In the genomic region with DNA sequence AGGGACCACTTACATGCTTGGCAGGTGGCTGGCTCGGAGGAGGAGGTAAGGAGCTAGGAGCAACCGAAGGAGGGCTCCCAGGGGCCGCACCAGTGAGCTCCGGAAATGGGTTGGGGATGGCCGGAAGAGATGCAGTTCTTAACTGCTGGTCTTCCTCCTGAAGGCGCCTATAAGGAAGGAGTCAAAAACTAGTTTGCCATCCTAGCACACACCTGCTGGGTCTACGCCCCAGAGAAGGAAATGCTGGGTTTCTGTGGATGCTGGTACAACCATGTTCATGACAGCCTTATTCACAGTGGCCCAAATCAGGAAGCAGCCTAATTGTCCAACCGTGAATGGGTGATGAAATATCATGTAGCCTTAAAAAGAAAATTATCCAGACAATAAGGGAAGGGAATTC, we compare ENCODE assay signal across 30 mouse cellular contexts.
DNase-seq lines count a peak whose midpoint lies in the region; ATAC-seq lines count a peak whose summit lies in the region.
"Had no signal": no experiment of that assay in that cellular context is flagged by ENCODE, and none has a peak within 500 bp of the region (broad histone marks: within the 10 kb centered on the region; RNA-seq: fewer than 3 reads in every experiment).

No protein-coding gene starts in this region.

- no peak for ATAC-seq in heart, embryonic 11.5 days (replicated peaks; ENCODE audit: insufficient number of reproducible peaks, low FRiP score, low TSS enrichment)
- no peak for ATAC-seq in limb, embryonic 15.5 days (ENCODE audit: insufficient number of reproducible peaks, low FRiP score, low TSS enrichment, low read depth)
- peak; percentile 42 for ATAC-seq in granulocyte monocyte progenitor cell, adult 5-6 weeks (replicated peaks; ENCODE audit: poor library complexity, severe bottlenecking)
- no peak for ATAC-seq in stomach, embryonic 16.5 days (ENCODE audit: insufficient read depth, low FRiP score)
- ATAC-seq: activated CD4-positive, CD25-positive, alpha-beta regulatory T cell, adult 4 months; forebrain, embryonic 15.5 days; hindbrain, postnatal 0 days; midbrain, embryonic 16.5 days had no signal

- DNase-seq in heart, postnatal 36 days = no peak
- no peak for DNase-seq in limb, embryonic 10.5 days (ENCODE audit: low spot score)
- DNase-seq in hindbrain, embryonic 10.5 days (ENCODE audit: low spot score) = no peak
- DNase-seq: adrenal gland, adult 8-10 months; cerebellum, adult 11-12 months; cerebellum, postnatal 25 days; embryo, embryonic 11 days; gastrocnemius, postnatal 10 days; kidney, adult 11 months; kidney, postnatal 36 days; layer of hippocampus, postnatal 36 days; lung, postnatal 10 days; retina, postnatal 1 day; right cerebral cortex, postnatal 25 days; spleen, adult 18-20 months; thymus, postnatal 25 days had no signal

- H3K4me1 ChIP-seq in heart, embryonic 11.5 days (ENCODE audit: control insufficient read depth, insufficient read depth, low read length) = peaks cover 64% of the 10 kb centered on the region
- peaks cover 38% of the 10 kb centered on the region for H3K4me1 ChIP-seq in limb, embryonic 15.5 days
- H3K4me1 ChIP-seq in limb, embryonic 10.5 days = peaks cover 18% of the 10 kb centered on the region
- H3K4me1 ChIP-seq in stomach, embryonic 16.5 days (ENCODE audit: control insufficient read depth, insufficient read depth, low read length) = peaks cover 25% of the 10 kb centered on the region
- peaks cover 26% of the 10 kb centered on the region for H3K4me1 ChIP-seq in hindbrain, embryonic 10.5 days (replicated peaks)
- H3K4me1 ChIP-seq: forebrain, embryonic 15.5 days had no signal

- no peak overlapping the region for H3K4me3 ChIP-seq in heart, embryonic 11.5 days (ENCODE audit: low read depth, low read length)
- no peak overlapping the region for H3K4me3 ChIP-seq in limb, embryonic 15.5 days
- no peak overlapping the region for H3K4me3 ChIP-seq in limb, embryonic 10.5 days
- no peak overlapping the region for H3K4me3 ChIP-seq in stomach, embryonic 16.5 days (replicated peaks; ENCODE audit: low read length)
- H3K4me3 ChIP-seq in hindbrain, embryonic 10.5 days = no peak overlapping the region
- H3K4me3 ChIP-seq: embryonic facial prominence, embryonic 15.5 days; forebrain, embryonic 15.5 days; kidney, embryonic 15.5 days; limb, embryonic 13.5 days; midbrain, embryonic 10.5 days; myocyte; neural tube, embryonic 13.5 days had no signal

- peaks cover 12% of the 10 kb centered on the region for H3K36me3 ChIP-seq in heart, embryonic 11.5 days (ENCODE audit: control insufficient read depth, insufficient read depth, low read length)
- peaks cover 40% of the 10 kb centered on the region for H3K36me3 ChIP-seq in limb, embryonic 15.5 days
- peaks cover 94% of the 10 kb centered on the region for H3K36me3 ChIP-seq in limb, embryonic 10.5 days
- H3K36me3 ChIP-seq in stomach, embryonic 16.5 days (ENCODE audit: control insufficient read depth, insufficient read depth, low read length) = peaks cover 15% of the 10 kb centered on the region
- peaks cover 88% of the 10 kb centered on the region for H3K36me3 ChIP-seq in hindbrain, embryonic 10.5 days
- H3K36me3 ChIP-seq: forebrain, embryonic 15.5 days had no signal

- peak overlapping the region; percentile 50; the same call in 1 of the 2 replicates for H3K27ac ChIP-seq in heart, embryonic 11.5 days (ENCODE audit: low read depth, low read length)
- H3K27ac ChIP-seq in limb, embryonic 15.5 days = peak overlapping the region; percentile 83; the same call in 1 of the 2 replicates
- H3K27ac ChIP-seq in limb, embryonic 10.5 days = no peak overlapping the region
- H3K27ac ChIP-seq in stomach, embryonic 16.5 days (ENCODE audit: low read length) = peak overlapping the region; percentile 6; the same call in 1 of the 2 replicates
- no peak overlapping the region for H3K27ac ChIP-seq in hindbrain, embryonic 10.5 days
- H3K27ac ChIP-seq: forebrain, embryonic 15.5 days; hindbrain, postnatal 0 days; limb, embryonic 13.5 days; midbrain, embryonic 10.5 days; neural tube, embryonic 13.5 days had no signal

- H3K9ac ChIP-seq in heart, embryonic 11.5 days (ENCODE audit: low read depth, low read length) = no peak overlapping the region
- no peak overlapping the region for H3K9ac ChIP-seq in limb, embryonic 15.5 days
- H3K9ac ChIP-seq in stomach, embryonic 16.5 days (ENCODE audit: low read length) = no peak overlapping the region
- H3K9ac ChIP-seq: embryonic facial prominence, embryonic 15.5 days; forebrain, embryonic 15.5 days; kidney, embryonic 15.5 days; limb, embryonic 13.5 days; neural tube, embryonic 13.5 days had no signal

- H3K9me3 ChIP-seq in heart, embryonic 11.5 days (replicated peaks; ENCODE audit: control insufficient read depth, low read length) = no peaks in the 10 kb centered on the region
- no peaks in the 10 kb centered on the region for H3K9me3 ChIP-seq in limb, embryonic 15.5 days
- no peaks in the 10 kb centered on the region for H3K9me3 ChIP-seq in limb, embryonic 10.5 days (replicated peaks)
- H3K9me3 ChIP-seq in stomach, embryonic 16.5 days (replicated peaks; ENCODE audit: control insufficient read depth, low read length) = 0 out of 2 replicates have a peak, but pooled peaks cover 3% of the 10 kb centered on the region
- 0 out of 2 replicates have a peak, but pooled peaks cover 2% of the 10 kb centered on the region for H3K9me3 ChIP-seq in hindbrain, embryonic 10.5 days
- H3K9me3 ChIP-seq: embryonic facial prominence, embryonic 15.5 days; kidney, embryonic 15.5 days; limb, embryonic 13.5 days had no signal

- no peaks in the 10 kb centered on the region for H3K27me3 ChIP-seq in heart, embryonic 11.5 days (ENCODE audit: control insufficient read depth, insufficient read depth, low read length)
- H3K27me3 ChIP-seq in limb, embryonic 15.5 days = no peaks in the 10 kb centered on the region
- no peaks in the 10 kb centered on the region for H3K27me3 ChIP-seq in limb, embryonic 10.5 days (ENCODE audit: low read depth, poor library complexity, severe bottlenecking)
- H3K27me3 ChIP-seq in stomach, embryonic 16.5 days (ENCODE audit: control insufficient read depth, insufficient read depth, low read length) = no peaks in the 10 kb centered on the region
- no peaks in the 10 kb centered on the region for H3K27me3 ChIP-seq in hindbrain, embryonic 10.5 days (ENCODE audit: insufficient read depth, poor library complexity, severe bottlenecking)
- H3K27me3 ChIP-seq: embryonic facial prominence, embryonic 15.5 days; forebrain, embryonic 15.5 days; kidney, embryonic 15.5 days; limb, embryonic 13.5 days; neural tube, embryonic 13.5 days had no signal

- intact Hi-C loops in heart, postnatal 36 days (cut with DNase I) = no loop called here

- 87% methylated on average over 8 of the region's 8 CpGs for WGBS in heart, embryonic 11.5 days (ENCODE audit: insufficient replicate concordance)
- 85% methylated on average over 8 of the region's 8 CpGs for WGBS in limb, embryonic 15.5 days
- WGBS in limb, embryonic 10.5 days = 91% methylated on average over 8 of the region's 8 CpGs
- WGBS in stomach, embryonic 16.5 days = 88% methylated on average over 8 of the region's 8 CpGs
- 92% methylated on average over 8 of the region's 8 CpGs for WGBS in hindbrain, embryonic 10.5 days

- H3K4me2 ChIP-seq in heart, embryonic 11.5 days = no peak overlapping the region
- H3K4me2 ChIP-seq in limb, embryonic 15.5 days = no peak overlapping the region
- no peak overlapping the region for H3K4me2 ChIP-seq in stomach, embryonic 16.5 days (ENCODE audit: low read depth, low read length)
- H3K4me2 ChIP-seq: embryonic facial prominence, embryonic 15.5 days; forebrain, embryonic 15.5 days; kidney, embryonic 15.5 days; limb, embryonic 13.5 days; neural tube, embryonic 13.5 days had no signal

Comparison
In these comparisons a context has a peak if more than half of its experiments do, and no peak if none do; other contexts are left out.
1. H3K27ac ChIP-seq: peak in heart, embryonic 11.5 days (single experiment), limb, embryonic 15.5 days (single experiment) and stomach, embryonic 16.5 days (single experiment); none in limb, embryonic 10.5 days (single experiment) and hindbrain, embryonic 10.5 days (single experiment).